Mouse (Mus musculus): ENCODE results near the gene Plekhh1. TPM values are rescaled to one million over a fixed set of nuclear protein-coding genes. Genes with fewer than 3 reads are reported as not detected.

Gene Plekhh1
- total and polyA plus RNA-seq, 3 experiments, result 0.27 to 1.9 (median 0.69) TPM

- dilution Hi-C loops (cut with MboI; ENCODE audit: extremely low pct_ligation_motif_present, extremely low pct_unique_long_range_greater_than_20kb, low sequenced_read_pairs), result no loop called here
- DNase-seq (ENCODE audit: extremely low read depth), result no peak
- Histone ChIP-seq H3K36me3 (replicated peaks in 1 of 2; ENCODE audit: control insufficient read depth in 1 of 2, insufficient read depth in 1 of 2, low read length in 1 of 2) (no peaks in the 10 kb centered on the region), H3K27me3 (replicated peaks) (peaks cover 1% of the 10 kb centered on the region), H3K4me1 (ENCODE audit: control insufficient read depth in 1 of 2, insufficient read depth in 2 of 2) (peaks cover 8 to 39% of the 10 kb centered on the region in 2 experiments), H3K27ac (ENCODE audit: insufficient read depth, low read depth) (no peak overlapping the region), H3K9me3 (replicated peaks; ENCODE audit: low read length) (no peaks in the 10 kb centered on the region), H3K79me2 (replicated peaks; ENCODE audit: control insufficient read depth, extremely low read depth, insufficient read depth, poor library complexity, severe bottlenecking) (no peaks in the 10 kb centered on the region), H3K4me2 (ENCODE audit: insufficient read depth, low read depth, poor library complexity, severe bottlenecking) (no peak overlapping the region), H3K9ac (ENCODE audit: insufficient read depth, low read depth) (no peak overlapping the region), H3K4me3 (replicated peaks in 1 of 3; ENCODE audit: low read depth in 2 of 3, low read length in 2 of 3, poor library complexity in 1 of 3) (no peak overlapping the region)
- in situ Hi-C loops (cut with MboI; ENCODE audit: low pct_ligation_motif_present, low pct_unique_long_range_greater_than_20kb, low sequenced_read_pairs), result no loop called here
- no peak for TF ChIP-seq ELF1 (IDR thresholded peaks at IDR 0.05; ENCODE audit: low read depth, low read length)
- no peak for TF ChIP-seq POLR2AphosphoS2 (IDR thresholded peaks at IDR 0.05; ENCODE audit: low read depth, low read length)
- TF ChIP-seq MYC (IDR thresholded peaks at IDR 0.05; ENCODE audit: low read depth, low read length), result no peak
- no peak for TF ChIP-seq NELFE (IDR thresholded peaks at IDR 0.05; ENCODE audit: low read depth, low read length)
- no peak for TF ChIP-seq RAD21 (IDR thresholded peaks at IDR 0.05; ENCODE audit: low read depth, low read length)
- TF ChIP-seq CHD2 (IDR thresholded peaks at IDR 0.05; ENCODE audit: low read length), result no peak
- TF ChIP-seq MAZ (IDR thresholded peaks at IDR 0.05; ENCODE audit: low read depth, low read length), result no peak
- TF ChIP-seq TBP (conservative IDR thresholded peaks at IDR 0.05; ENCODE audit: low read depth, low read length), result no peak
- no peak for TF ChIP-seq NRF1 (IDR thresholded peaks at IDR 0.05; ENCODE audit: low read depth, low read length)
- no peak for TF ChIP-seq MAX (IDR thresholded peaks at IDR 0.05; ENCODE audit: low read length)
Observed at GRCm38 (mm10) chr12:79002406-79002805, 26.6 kb upstream of the Plekhh1 start.

- H3K36me3 ChIP-seq (replicated peaks in 1 of 2; ENCODE audit: control insufficient read depth in 1 of 2, insufficient read depth in 1 of 2, low read length in 1 of 2), result no peaks in the 10 kb centered on the region
- no peak for DNase-seq (ENCODE audit: extremely low read depth)
- peaks cover 3% of the 10 kb centered on the region for H3K27me3 ChIP-seq (replicated peaks)
- TF ChIP-seq NRF1 (IDR thresholded peaks at IDR 0.05; ENCODE audit: low read depth, low read length), result no peak
- TF ChIP-seq CTCF (conservative IDR thresholded peaks at IDR 0.05 in 1 of 2, IDR thresholded peaks at IDR 0.05 in 1 of 2; ENCODE audit: low read depth in 2 of 2, low read length in 2 of 2), result no peak
- TF ChIP-seq RCOR1 (conservative IDR thresholded peaks at IDR 0.05; ENCODE audit: low read depth, low read length), result no peak
- TF ChIP-seq HCFC1 (IDR thresholded peaks at IDR 0.05; ENCODE audit: low read depth, low read length), result no peak
- in situ Hi-C loops (cut with MboI; ENCODE audit: low pct_ligation_motif_present, low pct_unique_long_range_greater_than_20kb, low sequenced_read_pairs), result no loop called here
- no peak overlapping the region for H3K4me2 ChIP-seq (ENCODE audit: insufficient read depth, low read depth, poor library complexity, severe bottlenecking)
- dilution Hi-C loops (cut with MboI; ENCODE audit: extremely low pct_ligation_motif_present, extremely low pct_unique_long_range_greater_than_20kb, low sequenced_read_pairs), result no loop called here
- no peak overlapping the region for H3K27ac ChIP-seq (ENCODE audit: insufficient read depth, low read depth)
- no peak overlapping the region for H3K9ac ChIP-seq (ENCODE audit: insufficient read depth, low read depth)
- H3K4me3 ChIP-seq (replicated peaks in 1 of 3; ENCODE audit: low read depth in 2 of 3, low read length in 2 of 3, poor library complexity in 1 of 3), result no peak overlapping the region
- no peaks in the 10 kb centered on the region for H3K9me3 ChIP-seq (replicated peaks; ENCODE audit: low read length)
- H3K79me2 ChIP-seq (replicated peaks; ENCODE audit: control insufficient read depth, extremely low read depth, insufficient read depth, poor library complexity, severe bottlenecking), result no peaks in the 10 kb centered on the region
- peaks cover 8 to 35% of the 10 kb centered on the region in 2 experiments for H3K4me1 ChIP-seq (ENCODE audit: control insufficient read depth in 1 of 2, insufficient read depth in 2 of 2)
Observed at GRCm38 (mm10) chr12:79002978-79003377, 26.0 kb upstream of the Plekhh1 start.

GRCm38 (mm10) chr12:79005456-79005855, 23.5 kb upstream of the Plekhh1 start:
- dilution Hi-C loops (cut with MboI; ENCODE audit: extremely low pct_ligation_motif_present, extremely low pct_unique_long_range_greater_than_20kb, low sequenced_read_pairs) (no loop called here), in situ Hi-C loops (cut with MboI; ENCODE audit: low pct_ligation_motif_present, low pct_unique_long_range_greater_than_20kb, low sequenced_read_pairs) (loop anchor here (5.0 kb wide), 1 partner anchor 83 kb away; no protein-coding TSS in a partner anchor)
- H3K4me1 ChIP-seq (ENCODE audit: control insufficient read depth in 1 of 2, insufficient read depth in 2 of 2), result peaks cover 2 to 19% of the 10 kb centered on the region in 2 experiments; a peak in 2 of 4 replicates
- no peak overlapping the region for H3K27ac ChIP-seq (ENCODE audit: insufficient read depth, low read depth)
- no peaks in the 10 kb centered on the region for H3K79me2 ChIP-seq (replicated peaks; ENCODE audit: control insufficient read depth, extremely low read depth, insufficient read depth, poor library complexity, severe bottlenecking)
- DNase-seq (ENCODE audit: extremely low read depth), result no peak
- no peaks in the 10 kb centered on the region for H3K36me3 ChIP-seq (replicated peaks in 1 of 2; ENCODE audit: control insufficient read depth in 1 of 2, insufficient read depth in 1 of 2, low read length in 1 of 2)
- no peak overlapping the region for H3K4me3 ChIP-seq (replicated peaks in 1 of 3; ENCODE audit: low read depth in 2 of 3, low read length in 2 of 3, poor library complexity in 1 of 3)
- H3K9me3 ChIP-seq (replicated peaks; ENCODE audit: low read length), result no peaks in the 10 kb centered on the region
- no peak overlapping the region for H3K4me2 ChIP-seq (ENCODE audit: insufficient read depth, low read depth, poor library complexity, severe bottlenecking)
- TF ChIP-seq RAD21 (IDR thresholded peaks at IDR 0.05; ENCODE audit: low read depth, low read length) (no peak), NRF1 (IDR thresholded peaks at IDR 0.05; ENCODE audit: low read depth, low read length) (no peak), CTCF (conservative IDR thresholded peaks at IDR 0.05 in 1 of 2, IDR thresholded peaks at IDR 0.05 in 1 of 2; ENCODE audit: low read depth in 2 of 2, low read length in 2 of 2) (no peak), E2F4 (IDR thresholded peaks at IDR 0.05; ENCODE audit: insufficient replicate concordance, low read depth, low read length) (no peak), UBTF (IDR thresholded peaks at IDR 0.05; ENCODE audit: low read depth, low read length) (no peak), MYC (IDR thresholded peaks at IDR 0.05; ENCODE audit: low read depth, low read length) (no peak), USF2 (conservative IDR thresholded peaks at IDR 0.05; ENCODE audit: low read depth, low read length) (no peak), RCOR1 (conservative IDR thresholded peaks at IDR 0.05; ENCODE audit: low read depth, low read length) (no peak), ZMIZ1 (IDR thresholded peaks at IDR 0.05; ENCODE audit: low read depth, low read length) (no peak), ZNF384 (IDR thresholded peaks at IDR 0.05; ENCODE audit: low read depth, low read length) (no peak), SIN3A (IDR thresholded peaks at IDR 0.05; ENCODE audit: low read length) (no peak), ETS1 (conservative IDR thresholded peaks at IDR 0.05; ENCODE audit: low read depth, low read length) (no peak), BHLHE40 (IDR thresholded peaks at IDR 0.05; ENCODE audit: low read depth, low read length) (no peak), MEF2A (IDR thresholded peaks at IDR 0.05; ENCODE audit: borderline replicate concordance, low read depth, low read length) (no peak), SMC3 (IDR thresholded peaks at IDR 0.05; ENCODE audit: low read depth, low read length) (no peak), PAX5 (IDR thresholded peaks at IDR 0.05; ENCODE audit: low read length) (no peak), EP300 (IDR thresholded peaks at IDR 0.05; ENCODE audit: low read length) (no peak), JUND (conservative IDR thresholded peaks at IDR 0.05; ENCODE audit: low read depth, low read length) (no peak), NELFE (IDR thresholded peaks at IDR 0.05; ENCODE audit: low read depth, low read length) (no peak)
- H3K9ac ChIP-seq (ENCODE audit: insufficient read depth, low read depth), result no peak overlapping the region
- H3K27me3 ChIP-seq (replicated peaks), result peaks cover 3% of the 10 kb centered on the region
